Mouse (Mus musculus): ENCODE data around the gene Gm10271. TPM values are rescaled to one million over a fixed set of nuclear protein-coding genes. Genes with fewer than 3 reads are reported as not detected.

Gene Gm10271
- polyA plus RNA-seq, 1 experiment = not detected

GRCm38 (mm10) chr10:116922161-116922560, 50.2 kb downstream of the Gm10271 start:
- Histone ChIP-seq H3K4me1 (ENCODE audit: control insufficient read depth, insufficient read depth, low read length) (no peaks in the 10 kb centered on the region), H3K36me3 (ENCODE audit: control insufficient read depth, insufficient read depth, low read length) (no peaks in the 10 kb centered on the region; the same call in 1 of the 2 replicates), H3K27ac (ENCODE audit: control insufficient read depth, insufficient read depth, low read depth, low read length) (no peak overlapping the region), H3K27me3 (ENCODE audit: control insufficient read depth, insufficient read depth, low read length) (no peaks in the 10 kb centered on the region), H3K4me3 (ENCODE audit: control insufficient read depth, low read depth, low read length) (no peak overlapping the region)
- TF ChIP-seq CTCF (IDR thresholded peaks at IDR 0.05; ENCODE audit: control insufficient read depth, insufficient read depth, insufficient replicate concordance, low read depth, low read length) (no peak), POLR2A (IDR thresholded peaks at IDR 0.05; ENCODE audit: control insufficient read depth, low read depth, low read length) (no peak)

- Histone ChIP-seq H3K27ac (ENCODE audit: control insufficient read depth, insufficient read depth, low read depth, low read length) (no peak overlapping the region), H3K36me3 (ENCODE audit: control insufficient read depth, insufficient read depth, low read length) (no peaks in the 10 kb centered on the region; the same call in 1 of the 2 replicates), H3K4me1 (ENCODE audit: control insufficient read depth, insufficient read depth, low read length) (no peaks in the 10 kb centered on the region), H3K27me3 (ENCODE audit: control insufficient read depth, insufficient read depth, low read length) (no peaks in the 10 kb centered on the region), H3K4me3 (ENCODE audit: control insufficient read depth, low read depth, low read length) (no peak overlapping the region)
- no peak for TF ChIP-seq CTCF (IDR thresholded peaks at IDR 0.05; ENCODE audit: control insufficient read depth, insufficient read depth, insufficient replicate concordance, low read depth, low read length)
- TF ChIP-seq POLR2A (IDR thresholded peaks at IDR 0.05; ENCODE audit: control insufficient read depth, low read depth, low read length) = no peak
Observed at GRCm38 (mm10) chr10:116921416-116921815, 51.0 kb downstream of the Gm10271 start.

- no peak overlapping the region for H3K27ac ChIP-seq (ENCODE audit: control insufficient read depth, insufficient read depth, low read depth, low read length)
- H3K27me3 ChIP-seq (ENCODE audit: control insufficient read depth, insufficient read depth, low read length) = no peaks in the 10 kb centered on the region
- H3K36me3 ChIP-seq (ENCODE audit: control insufficient read depth, insufficient read depth, low read length) = no peaks in the 10 kb centered on the region; the same call in 1 of the 2 replicates
- no peak for TF ChIP-seq POLR2A (IDR thresholded peaks at IDR 0.05; ENCODE audit: control insufficient read depth, low read depth, low read length)
- TF ChIP-seq CTCF (IDR thresholded peaks at IDR 0.05; ENCODE audit: control insufficient read depth, insufficient read depth, insufficient replicate concordance, low read depth, low read length) = no peak
- no peaks in the 10 kb centered on the region for H3K4me1 ChIP-seq (ENCODE audit: control insufficient read depth, insufficient read depth, low read length)
- H3K4me3 ChIP-seq (ENCODE audit: control insufficient read depth, low read depth, low read length) = no peak overlapping the region
Observed at GRCm38 (mm10) chr10:116920641-116921040, 51.8 kb downstream of the Gm10271 start.

GRCm38 (mm10) chr10:116919368-116920317, 52.8 kb downstream of the Gm10271 start:
- H3K4me1 ChIP-seq (ENCODE audit: control insufficient read depth, insufficient read depth, low read length) = no peaks in the 10 kb centered on the region
- H3K27ac ChIP-seq (ENCODE audit: control insufficient read depth, insufficient read depth, low read depth, low read length) = no peak overlapping the region
- H3K27me3 ChIP-seq (ENCODE audit: control insufficient read depth, insufficient read depth, low read length) = no peaks in the 10 kb centered on the region
- H3K4me3 ChIP-seq (ENCODE audit: control insufficient read depth, low read depth, low read length) = no peak overlapping the region
- TF ChIP-seq POLR2A (IDR thresholded peaks at IDR 0.05; ENCODE audit: control insufficient read depth, low read depth, low read length) = no peak
- TF ChIP-seq CTCF (IDR thresholded peaks at IDR 0.05; ENCODE audit: control insufficient read depth, insufficient read depth, insufficient replicate concordance, low read depth, low read length) = no peak
- H3K36me3 ChIP-seq (ENCODE audit: control insufficient read depth, insufficient read depth, low read length) = no peaks in the 10 kb centered on the region; the same call in 1 of the 2 replicates

- Histone ChIP-seq H3K27me3 (ENCODE audit: control insufficient read depth, insufficient read depth, low read length) (no peaks in the 10 kb centered on the region), H3K4me1 (ENCODE audit: control insufficient read depth, insufficient read depth, low read length) (no peaks in the 10 kb centered on the region), H3K27ac (ENCODE audit: control insufficient read depth, insufficient read depth, low read depth, low read length) (no peak overlapping the region), H3K4me3 (ENCODE audit: control insufficient read depth, low read depth, low read length) (no peak overlapping the region), H3K36me3 (ENCODE audit: control insufficient read depth, insufficient read depth, low read length) (no peaks in the 10 kb centered on the region; the same call in 1 of the 2 replicates)
- TF ChIP-seq POLR2A (IDR thresholded peaks at IDR 0.05; ENCODE audit: control insufficient read depth, low read depth, low read length) (no peak), CTCF (IDR thresholded peaks at IDR 0.05; ENCODE audit: control insufficient read depth, insufficient read depth, insufficient replicate concordance, low read depth, low read length) (no peak)
Observed at GRCm38 (mm10) chr10:116916581-116916980, 55.8 kb downstream of the Gm10271 start.

- Histone ChIP-seq H3K27ac (ENCODE audit: control insufficient read depth, insufficient read depth, low read depth, low read length) (no peak overlapping the region), H3K4me3 (ENCODE audit: control insufficient read depth, low read depth, low read length) (no peak overlapping the region), H3K27me3 (ENCODE audit: control insufficient read depth, insufficient read depth, low read length) (no peaks in the 10 kb centered on the region), H3K36me3 (ENCODE audit: control insufficient read depth, insufficient read depth, low read length) (no peaks in the 10 kb centered on the region; the same call in none of the 2 replicates), H3K4me1 (ENCODE audit: control insufficient read depth, insufficient read depth, low read length) (no peaks in the 10 kb centered on the region)
- TF ChIP-seq CTCF (IDR thresholded peaks at IDR 0.05; ENCODE audit: control insufficient read depth, insufficient read depth, insufficient replicate concordance, low read depth, low read length) = no peak
- TF ChIP-seq POLR2A (IDR thresholded peaks at IDR 0.05; ENCODE audit: control insufficient read depth, low read depth, low read length) = no peak
Observed at GRCm38 (mm10) chr10:116915286-116915685, 57.1 kb downstream of the Gm10271 start.

- Histone ChIP-seq H3K27ac (ENCODE audit: control insufficient read depth, insufficient read depth, low read depth, low read length) (no peak overlapping the region), H3K27me3 (ENCODE audit: control insufficient read depth, insufficient read depth, low read length) (no peaks in the 10 kb centered on the region), H3K36me3 (ENCODE audit: control insufficient read depth, insufficient read depth, low read length) (peaks cover 1% of the 10 kb centered on the region), H3K4me3 (ENCODE audit: control insufficient read depth, low read depth, low read length) (no peak overlapping the region), H3K4me1 (ENCODE audit: control insufficient read depth, insufficient read depth, low read length) (no peaks in the 10 kb centered on the region)
- no peak for TF ChIP-seq CTCF (IDR thresholded peaks at IDR 0.05; ENCODE audit: control insufficient read depth, insufficient read depth, insufficient replicate concordance, low read depth, low read length)
- no peak for TF ChIP-seq POLR2A (IDR thresholded peaks at IDR 0.05; ENCODE audit: control insufficient read depth, low read depth, low read length)
Observed at GRCm38 (mm10) chr10:116914586-116914985, 57.8 kb downstream of the Gm10271 start.
